Mouse (Mus musculus) urinary bladder, adult 18-20 months (tissue): ENCODE results near the gene Apol8.
"Not testable (repeated sequence)": the region's sequence is repeated elsewhere in the genome, so short reads cannot be mapped to it uniquely, and the experiment has no call there.

Experiments
- DNase-seq, 2 experiments: peaks; one replicate each; pipeline ENCODE4 v3.0.0; 2022; ENCODE audit warnings: low spot score in 2 of 2, mixed read lengths in 2 of 2

Gene Apol8

GRCm38 (mm10) chr15:77750461-77750860 is 6.3 kb downstream of the Apol8 start:
- DNase-seq: no peak

- DNase-seq: no peak
Measured at GRCm38 (mm10) chr15:77749717-77750116, 7.1 kb downstream of the Apol8 start.

DNA sequence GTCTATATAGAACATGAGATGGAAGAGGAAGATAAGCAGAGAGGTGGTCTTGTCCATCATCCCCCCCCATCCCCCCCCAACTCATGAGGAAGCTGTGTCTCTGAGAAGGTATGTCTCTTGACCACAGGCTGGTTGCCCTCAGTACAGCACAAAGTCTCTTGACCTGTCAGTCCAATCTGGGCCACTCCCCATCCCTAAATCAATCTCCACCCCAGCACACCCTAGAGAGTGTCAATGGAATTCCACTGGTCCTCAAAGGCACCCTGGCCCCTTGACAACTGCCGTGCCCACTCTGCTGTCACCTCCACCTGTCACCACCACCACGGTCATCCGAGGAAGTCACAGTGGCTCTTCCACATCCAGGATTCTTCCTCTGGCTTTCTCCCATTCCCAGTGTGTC is 8.4 kb downstream of the Apol8 start:
- no peak for DNase-seq

DNA sequence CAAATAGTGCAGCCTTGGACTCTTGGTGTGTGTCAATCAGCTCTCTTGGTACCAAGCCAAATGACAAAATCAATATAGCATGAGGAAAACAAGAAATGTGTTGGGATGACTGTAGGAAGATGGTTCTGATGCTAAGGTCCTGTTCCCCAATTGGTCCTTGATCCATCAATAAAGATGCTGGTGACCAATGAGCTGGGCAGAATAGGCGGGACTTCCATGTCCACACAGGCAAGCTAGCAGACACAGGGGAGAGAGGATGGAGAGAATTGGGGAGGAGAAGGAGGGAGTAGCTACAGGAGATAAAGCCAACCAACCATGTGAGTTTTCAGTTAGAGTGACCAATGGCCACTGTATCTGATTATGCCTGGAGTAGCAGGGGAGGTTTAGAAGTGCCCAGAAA is 10.5 kb downstream of the Apol8 start:
- DNase-seq: no peak

- DNase-seq: no peak
Measured at GRCm38 (mm10) chr15:77745081-77745480, 11.7 kb downstream of the Apol8 start.

DNA sequence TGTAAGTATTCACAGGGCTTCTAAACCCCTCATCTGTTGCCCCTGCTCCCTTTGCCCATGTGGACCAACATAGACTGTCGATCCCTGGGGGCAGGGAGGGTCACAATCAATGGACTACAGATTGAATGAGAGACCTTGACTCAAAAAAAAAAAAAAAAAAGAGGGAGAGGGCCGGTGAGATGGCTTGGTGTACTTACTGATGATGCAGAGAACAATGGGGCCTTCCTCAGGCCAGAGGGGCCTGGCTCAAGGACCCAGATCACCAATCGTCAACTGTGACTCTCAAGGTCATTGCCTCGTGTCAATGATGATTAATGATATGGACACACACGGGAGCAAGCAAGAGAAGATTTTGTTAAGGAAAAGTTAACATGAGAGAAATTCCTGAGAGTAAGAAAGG is 12.2 kb downstream of the Apol8 start:
- no peak for DNase-seq

DNA sequence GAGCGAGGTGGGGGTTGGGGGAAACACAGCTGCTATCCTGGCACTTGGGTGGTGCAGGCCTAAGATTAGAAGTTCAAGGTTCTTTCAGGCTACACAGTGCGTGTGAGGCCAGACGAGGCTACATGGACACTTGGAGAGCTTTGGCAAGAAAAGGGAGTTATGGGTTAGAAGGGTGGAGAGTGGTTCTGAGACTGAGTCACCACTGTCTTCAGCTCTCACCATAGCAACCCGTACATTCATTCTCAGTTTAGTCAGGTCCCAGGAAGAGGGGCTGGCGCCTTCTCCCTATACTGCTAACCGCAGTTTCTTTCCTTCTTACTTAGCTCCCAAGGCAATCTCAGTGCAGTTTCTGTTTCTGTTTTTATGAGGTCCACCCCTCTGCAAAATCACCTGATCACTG is 15.2 kb downstream of the Apol8 start:
- DNase-seq: not testable (repeated sequence)

GRCm38 (mm10) chr15:77740511-77741297 is 16.1 kb downstream of the Apol8 start:
- no peak for DNase-seq

DNA sequence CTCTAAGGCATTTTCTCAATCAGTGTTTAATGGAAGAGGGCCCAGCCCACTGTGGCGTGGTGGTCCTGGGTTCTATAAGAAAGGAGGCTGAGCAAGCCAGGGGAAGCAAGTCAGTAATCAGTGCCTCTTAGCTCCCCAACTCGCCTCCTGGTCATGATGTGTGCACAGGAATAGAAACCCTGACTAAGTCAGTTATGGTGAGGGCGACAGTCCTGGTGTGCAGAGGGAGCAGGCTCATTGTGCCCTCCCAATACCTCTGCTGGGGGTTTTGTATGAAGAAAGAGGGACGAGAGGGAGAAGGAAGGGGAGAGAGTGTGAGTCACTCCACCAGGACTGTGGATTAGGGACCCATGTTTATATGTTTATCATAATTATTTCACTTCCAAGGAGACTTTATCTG is 22.9 kb downstream of the Apol8 start:
- not testable (repeated sequence) for DNase-seq

- not testable (repeated sequence) for DNase-seq
Measured at GRCm38 (mm10) chr15:77733380-77733779, 23.4 kb downstream of the Apol8 start.

GRCm38 (mm10) chr15:77732851-77733250 is 24.0 kb downstream of the Apol8 start:
- DNase-seq: not testable (repeated sequence)

DNA sequence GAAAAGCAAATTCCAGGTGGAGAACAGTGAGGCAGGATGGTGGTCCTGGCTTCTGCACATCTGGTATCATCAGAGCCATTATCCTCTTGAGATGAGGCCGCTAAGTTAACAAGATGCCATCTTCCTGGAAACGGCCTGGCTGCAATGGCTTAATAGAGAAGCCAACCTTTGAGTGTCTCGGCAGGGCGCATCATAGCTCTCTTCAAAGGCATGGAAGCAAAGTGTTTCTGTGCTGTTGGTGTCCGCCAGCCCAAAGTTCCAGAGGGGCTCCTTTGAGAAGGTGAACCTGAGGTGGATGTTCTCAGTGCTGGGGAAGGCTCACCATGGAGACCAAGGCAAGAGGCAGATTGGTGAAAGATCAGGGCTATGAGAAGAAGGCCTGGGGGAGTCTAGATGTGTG is 25.2 kb downstream of the Apol8 start:
- DNase-seq: no peak

DNA sequence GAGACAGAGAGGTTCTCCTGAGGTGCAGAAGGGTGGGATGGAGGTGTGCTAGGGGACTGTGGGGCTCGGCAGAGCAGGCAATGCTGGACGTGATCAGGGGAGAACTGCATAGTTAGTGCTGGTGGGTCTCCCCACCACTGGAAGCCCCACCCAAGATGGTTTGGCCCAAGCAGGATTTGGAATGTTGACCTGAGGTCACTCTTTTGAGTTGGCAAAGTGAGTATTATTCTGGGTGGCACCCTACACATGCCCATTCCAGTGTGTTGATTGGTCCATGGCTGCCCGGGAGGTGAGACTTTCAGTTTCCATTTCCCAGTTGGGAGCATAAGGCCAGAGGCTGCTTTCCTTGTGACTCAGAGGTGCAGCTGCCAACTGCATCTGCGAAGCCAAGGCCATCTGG is 28.1 kb downstream of the Apol8 start, which contains the start of gene Apol9b:
Gene Apol9b, plus strand, starts transcription at position 301 of the 400 bp plus-strand sequence.
- DNase-seq: not testable (repeated sequence)

GRCm38 (mm10) chr15:77727745-77728144 is 29.1 kb downstream of the Apol8 start:
- DNase-seq: not testable (repeated sequence)

- DNase-seq: not testable (repeated sequence)
Measured at GRCm38 (mm10) chr15:77727139-77727538, 29.7 kb downstream of the Apol8 start.

- DNase-seq: not testable (repeated sequence)
Measured at GRCm38 (mm10) chr15:77725393-77726020, 31.3 kb downstream of the Apol8 start.

GRCm38 (mm10) chr15:77724208-77724911 is 32.4 kb downstream of the Apol8 start:
- not testable (repeated sequence) for DNase-seq

DNA sequence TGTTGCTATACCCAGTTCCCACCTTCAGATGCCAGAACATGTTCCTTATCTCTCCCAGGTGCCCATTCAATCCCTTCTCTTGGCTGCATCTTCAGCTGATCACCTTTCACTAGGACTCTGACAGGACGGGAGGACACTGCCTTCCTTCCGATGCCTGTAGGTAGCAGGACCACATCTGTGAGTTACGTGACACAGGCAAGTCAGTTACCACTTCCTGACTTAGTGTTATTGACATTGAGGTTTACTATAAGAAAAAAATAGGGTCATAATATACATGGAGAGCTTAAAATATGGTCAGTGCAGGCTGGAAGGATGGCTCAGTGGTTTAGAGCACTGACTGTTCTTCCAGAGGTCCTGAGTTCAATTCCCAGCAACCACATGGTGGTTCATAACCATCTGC is 35.3 kb downstream of the Apol8 start:
- not testable (repeated sequence) for DNase-seq

- DNase-seq: not testable (repeated sequence)
Measured at GRCm38 (mm10) chr15:77718240-77718639, 38.6 kb downstream of the Apol8 start.

DNA sequence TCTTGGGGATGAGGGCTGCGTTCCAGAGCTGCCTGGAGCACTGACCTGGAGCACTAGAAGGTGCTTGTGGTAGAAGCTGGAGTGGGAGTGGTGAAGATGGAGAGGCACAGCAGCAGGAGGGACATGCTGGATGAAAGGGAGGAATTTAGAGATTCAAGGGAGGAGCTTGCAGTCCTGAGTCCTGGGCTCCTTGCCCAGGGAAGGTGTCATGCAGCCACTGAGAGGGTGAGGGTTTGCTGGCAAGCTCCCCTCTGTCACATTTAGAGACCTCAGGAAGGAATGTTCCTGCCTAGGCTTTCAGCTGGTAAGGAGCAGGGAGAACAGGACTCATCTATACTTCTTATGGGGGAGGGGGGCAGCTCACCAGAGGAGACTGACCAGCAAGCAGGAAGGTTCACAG is 47.9 kb downstream of the Apol8 start:
- not testable (repeated sequence) for DNase-seq

- DNase-seq: not testable (repeated sequence)
Measured at GRCm38 (mm10) chr15:77705306-77705705, 51.5 kb downstream of the Apol8 start.

- not testable (repeated sequence) for DNase-seq
Measured at GRCm38 (mm10) chr15:77698656-77699055, 58.1 kb downstream of the Apol8 start, which contains the start of gene Apol7e. TSS of gene Apol7e (plus strand) at chr15:77698857.
